Mouse (Mus musculus) liver, embryonic 12.5 days (tissue): ENCODE measurements around the gene 4930513O06Rik. TPM values are rescaled to one million over a fixed set of nuclear protein-coding genes. Genes with fewer than 3 reads are reported as not detected.

Source experiments
- ATAC-seq: fragments of 200-750 bp; cut with Nextera tagmentation; 2 replicates; pipeline ENCODE4 v1.8.0; 2017; ENCODE audit warnings: moderate number of reproducible peaks, mild to moderate bottlenecking, moderate library complexity
- H3K27ac ChIP-seq: fragments of 300-500 bp; sonication (generic); 2 replicates; pipeline ENCODE4 v1.5.1; 2016; ENCODE audit warnings: mild to moderate bottlenecking
- H3K27me3 ChIP-seq: fragments of 300-500 bp; sonication (generic); replicated peaks from 2 replicates; pipeline ENCODE4 v1.6.1; 2016; ENCODE audit warnings: mild to moderate bottlenecking, moderate library complexity
- H3K36me3 ChIP-seq: fragments of 300-500 bp; sonication (generic); 2 replicates; pipeline ENCODE4 v1.6.1; 2016; ENCODE audit warnings: mild to moderate bottlenecking, moderate library complexity
- H3K4me1 ChIP-seq: fragments of 300-500 bp; sonication (generic); 2 replicates; pipeline ENCODE4 v1.6.1; 2016
- H3K4me2 ChIP-seq: fragments of 300-500 bp; sonication (generic); 2 replicates; pipeline ENCODE4 v1.6.1; 2016; ENCODE audit warnings: mild to moderate bottlenecking, moderate library complexity
- H3K4me3 ChIP-seq: fragments of 300-500 bp; sonication (generic); 2 replicates; pipeline ENCODE4 v1.5.1; 2016; ENCODE audit warnings: mild to moderate bottlenecking, moderate library complexity
- H3K9ac ChIP-seq: fragments of 300-500 bp; sonication (generic); 2 replicates; pipeline ENCODE4 v1.6.1; 2016; ENCODE audit warnings: mild to moderate bottlenecking, moderate library complexity
- H3K9me3 ChIP-seq: fragments of 300-500 bp; sonication (generic); replicated peaks from 2 replicates; pipeline ENCODE4 v1.6.1; 2016; ENCODE audit warnings: mild to moderate bottlenecking, moderate library complexity
- WGBS: fragments of 180-500 bp; shearing (Covaris S2); methylation state at CpG from one replicate; pipeline ENCODE4 v1.1.7; 2016; ENCODE audit not compliant: insufficient replicate concordance; 5-methylcytosine and 5-hydroxymethylcytosine counted together
- polyA plus RNA-seq: library from polyadenylated mRNA; unstranded; fragments of >200 nt; fragmentation: Nextera tagmentation; extraction: Ambion mirVana; gene quantifications from 2 replicates; pipeline ENCODE4 v1.2.1, GENCODE M21; 2016

Gene 4930513O06Rik
- not detected in 2 replicates for polyA plus RNA-seq

DNA sequence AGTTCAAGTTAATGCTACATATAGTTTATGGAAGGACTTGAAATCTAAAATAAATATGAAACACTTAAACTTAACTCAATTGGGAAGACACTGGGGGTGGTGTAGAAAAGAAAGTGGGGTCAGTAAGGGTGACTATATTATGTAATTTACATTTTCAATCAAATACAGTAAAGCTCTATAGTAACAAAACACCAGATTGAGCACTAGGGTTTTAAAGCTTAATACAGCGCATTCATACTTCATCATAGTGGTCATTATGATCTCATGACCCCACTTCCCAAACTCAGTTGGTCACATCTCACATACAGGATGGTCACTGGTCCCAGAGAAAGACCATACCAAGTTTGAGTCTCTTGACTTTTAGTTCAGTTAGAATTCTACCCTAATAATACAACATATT is at the start of gene 4930513O06Rik:
4930513O06Rik (plus strand) TSS at position 301 of the 400 bp plus-strand sequence.
- 85% methylated on average over 1 of the region's 1 CpGs for WGBS
- Histone ChIP-seq H3K4me3 (no peak within 1 kb of the TSS), H3K27ac (no peak within 1 kb of the TSS), H3K4me1 (no peaks in the 10 kb centered on the region), H3K27me3 (no peaks in the 10 kb centered on the region), H3K36me3 (no peaks in the 10 kb centered on the region), H3K9ac (no peak within 1 kb of the TSS), H3K9me3 (no peaks in the 10 kb centered on the region), H3K4me2 (no peak within 1 kb of the TSS)
- ATAC-seq = no peak

DNA sequence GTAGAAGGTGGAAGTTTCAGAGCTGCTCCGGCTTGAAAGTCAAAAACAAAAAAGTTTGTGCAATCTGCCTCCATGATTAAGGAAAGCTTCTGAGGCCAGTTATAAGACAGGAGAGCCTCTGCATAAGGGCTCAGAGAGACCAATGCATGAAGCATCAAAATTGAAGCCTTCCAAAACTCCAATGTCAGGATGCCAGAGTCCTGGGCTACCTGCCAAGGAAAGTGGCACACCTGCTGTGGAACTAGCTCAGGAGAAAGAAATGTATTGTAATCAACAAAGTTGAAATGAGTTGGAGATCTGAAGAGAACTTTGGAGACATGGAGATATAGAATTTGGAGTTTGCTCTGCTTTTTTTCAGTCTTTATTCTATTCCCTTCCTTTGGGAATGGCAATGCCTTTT is 48.4 kb upstream of the 4930513O06Rik start:
- no peak for ATAC-seq
- no peak overlapping the region for H3K4me2 ChIP-seq
- no peak overlapping the region for H3K27ac ChIP-seq
- no peak overlapping the region for H3K9ac ChIP-seq
- H3K27me3 ChIP-seq = no peaks in the 10 kb centered on the region
- H3K4me1 ChIP-seq = no peaks in the 10 kb centered on the region
- no peak overlapping the region for H3K4me3 ChIP-seq
- H3K36me3 ChIP-seq = no peaks in the 10 kb centered on the region
- no peaks in the 10 kb centered on the region for H3K9me3 ChIP-seq
- WGBS = 64% methylated on average over 1 of the region's 1 CpGs

DNA sequence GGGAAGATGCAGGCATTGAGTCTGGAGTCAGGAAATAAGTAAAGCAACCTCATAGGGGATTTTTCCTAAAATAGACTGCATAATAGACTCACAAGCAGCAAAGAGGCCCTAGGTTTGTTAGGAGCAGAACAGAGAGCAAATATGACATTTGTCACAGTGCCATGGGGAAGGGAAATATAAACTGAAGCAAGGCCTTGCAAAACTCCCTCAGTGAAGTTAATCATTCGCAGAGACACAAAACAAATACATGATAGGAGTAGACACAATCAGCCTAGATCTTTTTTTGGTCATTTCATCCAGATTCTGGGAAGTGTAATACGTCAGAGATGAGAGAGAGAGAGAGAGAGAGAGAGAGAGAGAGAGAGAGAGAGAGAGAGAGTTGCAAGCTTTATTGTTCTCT is 46.7 kb upstream of the 4930513O06Rik start:
- Histone ChIP-seq H3K4me1 (no peaks in the 10 kb centered on the region), H3K9ac (no peak overlapping the region), H3K4me3 (no peak overlapping the region), H3K36me3 (no peaks in the 10 kb centered on the region), H3K4me2 (no peak overlapping the region), H3K9me3 (no peaks in the 10 kb centered on the region), H3K27me3 (no peaks in the 10 kb centered on the region), H3K27ac (no peak overlapping the region)
- ATAC-seq = no peak
- WGBS = 56% methylated on average over 2 of the region's 2 CpGs

DNA sequence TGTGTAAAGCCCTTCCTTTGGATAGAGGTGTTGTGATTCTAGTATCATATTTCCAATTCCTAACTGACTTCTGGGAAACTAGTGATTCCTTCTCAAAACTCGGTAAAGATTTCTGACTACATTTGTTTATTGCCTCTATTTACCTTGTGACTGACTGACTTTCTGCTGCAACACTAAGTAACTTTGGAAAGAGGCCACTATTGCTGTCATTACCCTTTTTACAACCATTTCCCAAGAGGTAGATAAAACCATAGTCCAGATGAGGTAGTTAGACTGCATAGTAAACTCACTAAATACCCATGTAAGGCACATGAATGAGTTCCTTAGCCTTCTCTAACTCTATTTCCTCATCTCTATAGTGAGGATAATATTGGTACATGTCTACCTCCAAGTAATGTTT is 44.9 kb upstream of the 4930513O06Rik start:
- H3K4me1 ChIP-seq = no peaks in the 10 kb centered on the region
- no peak for ATAC-seq
- no peaks in the 10 kb centered on the region for H3K9me3 ChIP-seq
- no peaks in the 10 kb centered on the region for H3K36me3 ChIP-seq
- H3K9ac ChIP-seq = no peak overlapping the region
- no peaks in the 10 kb centered on the region for H3K27me3 ChIP-seq
- 50% methylated on average over 1 of the region's 1 CpGs for WGBS
- no peak overlapping the region for H3K4me3 ChIP-seq
- H3K27ac ChIP-seq = no peak overlapping the region
- H3K4me2 ChIP-seq = no peak overlapping the region

DNA sequence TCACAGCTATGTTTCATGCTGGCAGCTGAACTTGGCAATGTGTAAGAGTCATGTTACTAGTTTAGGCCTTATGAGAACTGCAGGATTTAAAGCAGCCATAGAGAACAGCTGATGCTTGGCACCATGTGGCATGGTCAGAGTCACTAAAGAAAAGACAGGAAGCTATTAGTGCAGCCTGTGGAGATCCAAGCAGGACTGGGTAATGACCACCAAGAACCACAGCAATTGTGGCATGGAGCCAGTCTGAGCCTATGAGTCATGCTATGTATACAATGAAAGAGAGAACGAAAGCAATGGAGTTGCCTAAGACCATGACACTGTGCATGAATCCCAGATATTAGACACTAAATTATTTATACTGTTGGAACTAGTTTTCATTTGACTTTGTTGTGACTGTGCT is 34.1 kb upstream of the 4930513O06Rik start:
- Histone ChIP-seq H3K27ac (no peak overlapping the region), H3K4me3 (no peak overlapping the region), H3K9me3 (no peaks in the 10 kb centered on the region), H3K4me2 (no peak overlapping the region), H3K4me1 (no peaks in the 10 kb centered on the region), H3K9ac (no peak overlapping the region), H3K36me3 (no peaks in the 10 kb centered on the region), H3K27me3 (no peaks in the 10 kb centered on the region)
- WGBS = 50% methylated on average over 1 of the region's 1 CpGs
- ATAC-seq = no peak

DNA sequence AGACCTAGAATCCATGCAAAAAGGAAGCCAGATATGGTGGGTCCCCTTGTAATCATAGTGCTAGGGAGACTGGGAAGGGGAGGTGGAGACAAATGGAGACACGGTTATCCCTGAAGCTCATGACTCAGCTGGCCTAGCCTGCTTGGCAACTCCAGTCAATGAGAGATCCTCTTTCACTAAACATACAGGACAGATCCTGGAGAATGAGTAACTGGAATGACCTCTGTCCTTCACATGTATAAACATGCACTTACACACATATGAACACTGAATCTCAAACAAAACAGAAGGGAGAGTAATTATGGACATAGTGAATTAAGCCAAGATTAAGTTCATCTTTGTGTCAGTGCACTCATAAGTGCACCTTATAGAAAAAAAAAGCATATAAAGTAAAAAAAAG is 32.9 kb upstream of the 4930513O06Rik start:
- Histone ChIP-seq H3K9me3 (no peaks in the 10 kb centered on the region), H3K4me2 (no peak overlapping the region), H3K9ac (no peak overlapping the region), H3K4me1 (no peaks in the 10 kb centered on the region), H3K36me3 (no peaks in the 10 kb centered on the region), H3K27me3 (no peaks in the 10 kb centered on the region), H3K27ac (no peak overlapping the region), H3K4me3 (no peak overlapping the region)
- WGBS = 59% methylated on average over 1 of the region's 1 CpGs
- no peak for ATAC-seq

DNA sequence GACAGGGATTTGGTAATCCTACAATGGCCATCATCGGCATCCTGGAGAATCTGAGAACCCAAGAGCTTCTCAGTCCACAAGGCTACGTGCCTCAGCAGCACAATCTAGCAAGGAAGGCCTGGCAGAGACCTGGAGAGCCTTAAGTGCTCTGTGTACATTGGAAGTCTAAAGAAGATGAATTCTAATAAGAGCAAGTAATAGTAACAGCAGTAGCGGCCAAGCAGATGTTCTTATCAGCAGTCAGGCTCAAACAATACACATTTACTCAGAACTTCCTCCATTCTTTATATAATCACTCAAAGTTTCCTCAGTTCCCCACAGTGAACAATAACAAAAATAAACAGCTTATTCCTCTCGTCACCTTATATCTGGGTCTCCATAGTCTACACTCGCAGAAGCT is 22.0 kb upstream of the 4930513O06Rik start:
- no peak for ATAC-seq

DNA sequence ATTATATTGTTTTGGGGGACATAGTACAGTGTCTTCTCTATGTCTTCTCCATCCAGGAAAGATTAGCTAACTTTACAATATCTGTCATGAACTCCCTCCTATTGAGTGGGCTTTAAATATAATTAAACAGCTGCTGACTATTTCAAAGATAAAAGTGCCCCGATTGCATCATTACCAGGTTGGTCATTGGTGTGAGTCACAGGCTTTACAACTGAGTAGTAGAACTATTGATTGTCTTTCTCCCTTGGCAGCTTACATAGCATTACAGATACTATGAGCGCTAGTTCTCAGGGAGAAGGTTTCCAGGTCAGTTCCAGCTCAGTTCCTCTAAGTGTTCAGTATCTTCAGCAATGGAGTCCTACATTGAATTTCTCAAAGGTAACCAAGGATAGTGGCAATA is 7.5 kb upstream of the 4930513O06Rik start:
- no peak overlapping the region for H3K4me3 ChIP-seq
- no peak for ATAC-seq
- no peaks in the 10 kb centered on the region for H3K9me3 ChIP-seq
- H3K27ac ChIP-seq = no peak overlapping the region
- 69% methylated on average over 2 of the region's 2 CpGs for WGBS
- no peak overlapping the region for H3K9ac ChIP-seq
- H3K27me3 ChIP-seq = no peaks in the 10 kb centered on the region
- H3K36me3 ChIP-seq = no peaks in the 10 kb centered on the region
- H3K4me2 ChIP-seq = no peak overlapping the region
- H3K4me1 ChIP-seq = no peaks in the 10 kb centered on the region

More for the DNA sequence above, 22.0 kb upstream of the 4930513O06Rik start:
- Histone ChIP-seq H3K36me3 (no peaks in the 10 kb centered on the region), H3K4me2 (no peak overlapping the region), H3K9ac (no peak overlapping the region), H3K4me3 (no peak overlapping the region), H3K27ac (no peak overlapping the region), H3K27me3 (no peaks in the 10 kb centered on the region), H3K9me3 (no peaks in the 10 kb centered on the region), H3K4me1 (no peaks in the 10 kb centered on the region)
- WGBS = 58% methylated on average over 5 of the region's 5 CpGs

DNA sequence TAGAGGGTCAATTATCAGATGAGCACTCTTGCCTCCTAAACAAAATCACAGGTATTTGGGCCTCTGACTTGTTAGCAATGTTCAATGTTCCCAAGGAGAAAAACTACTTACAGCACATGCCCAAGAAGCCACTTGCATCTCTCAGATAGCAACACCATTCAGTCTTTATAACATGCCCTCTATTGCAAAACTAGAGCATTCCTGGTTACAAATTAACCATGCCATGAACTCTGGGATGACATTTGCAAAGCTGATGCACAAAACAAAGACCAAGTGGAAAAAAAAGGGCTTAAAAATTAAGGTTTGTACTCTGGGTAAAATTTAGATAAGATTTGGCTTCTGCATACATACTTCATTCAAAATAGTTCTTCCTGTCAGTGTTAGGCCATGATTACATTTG is 966 bp upstream of the 4930513O06Rik start, which contains the start of gene Serpina7:
Serpina7 (minus strand) TSS at position 160 of the 400 bp plus-strand sequence.
- no peak within 1 kb of the TSS for H3K9ac ChIP-seq
- ATAC-seq = no peak
- H3K4me3 ChIP-seq = no peak within 1 kb of the TSS
- no peaks in the 10 kb centered on the region for H3K36me3 ChIP-seq
- H3K27ac ChIP-seq = no peak within 1 kb of the TSS
- no peaks in the 10 kb centered on the region for H3K4me1 ChIP-seq
- no peak within 1 kb of the TSS for H3K4me2 ChIP-seq
- H3K9me3 ChIP-seq = no peaks in the 10 kb centered on the region
- no peaks in the 10 kb centered on the region for H3K27me3 ChIP-seq

DNA sequence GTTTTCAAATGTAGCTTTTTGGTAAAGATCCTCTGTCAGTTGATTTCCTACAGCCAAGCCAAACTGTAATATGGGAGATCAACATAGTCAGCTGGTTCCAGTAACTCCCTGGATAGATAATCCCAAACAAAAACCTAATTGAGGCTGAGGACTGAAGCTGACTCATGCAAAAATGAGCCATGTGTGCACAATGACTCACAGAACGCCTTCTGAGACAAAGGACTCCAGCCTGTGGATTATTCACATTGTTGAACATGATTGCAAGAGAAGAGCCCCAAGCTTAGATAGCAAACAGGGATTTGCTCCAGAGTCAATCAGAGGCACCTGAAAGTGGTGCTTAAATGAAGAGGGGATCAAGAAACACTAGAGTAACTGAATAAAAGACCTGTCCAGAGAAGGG is 11.2 kb downstream of the 4930513O06Rik start:
- ATAC-seq = no peak
- Histone ChIP-seq H3K27me3 (no peaks in the 10 kb centered on the region), H3K27ac (no peak overlapping the region), H3K36me3 (no peaks in the 10 kb centered on the region), H3K9me3 (no peaks in the 10 kb centered on the region), H3K4me1 (no peaks in the 10 kb centered on the region), H3K9ac (no peak overlapping the region), H3K4me2 (no peak overlapping the region), H3K4me3 (no peak overlapping the region)
- WGBS = 54% methylated on average over 1 of the region's 1 CpGs

DNA sequence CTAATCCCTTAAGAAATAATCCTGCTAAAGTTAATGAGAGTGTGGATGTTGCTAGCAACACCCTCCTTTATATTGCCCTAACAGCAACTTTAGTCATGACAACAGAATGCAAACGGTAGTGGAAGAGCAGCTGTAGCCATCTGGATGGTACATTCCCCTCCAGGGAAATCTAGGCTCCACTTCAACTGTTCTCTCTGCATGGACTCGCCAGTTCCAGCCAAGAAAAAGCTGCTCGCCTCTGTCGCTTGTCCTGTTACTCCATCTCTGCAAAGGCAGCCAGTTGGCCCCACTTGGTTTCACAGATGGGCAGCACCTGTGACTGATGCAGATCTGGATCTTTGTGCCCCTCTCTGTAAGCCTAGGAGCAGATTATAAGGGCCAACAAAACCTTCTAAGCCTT is 48.0 kb downstream of the 4930513O06Rik start:
- H3K9me3 ChIP-seq = no peaks in the 10 kb centered on the region
- no peak overlapping the region for H3K9ac ChIP-seq
- no peaks in the 10 kb centered on the region for H3K27me3 ChIP-seq
- no peak overlapping the region for H3K27ac ChIP-seq
- H3K36me3 ChIP-seq = no peaks in the 10 kb centered on the region
- WGBS = 61% methylated on average over 4 of the region's 4 CpGs
- H3K4me3 ChIP-seq = no peak overlapping the region
- H3K4me1 ChIP-seq = no peaks in the 10 kb centered on the region
- no peak overlapping the region for H3K4me2 ChIP-seq
- ATAC-seq = no peak
